Mouse (Mus musculus): ENCODE measurements at regions not wholly inside any gene's neighbourhood (a gene's known extent, or its start where the extent isn't known, plus 50 kb on each side); places are given as distances from the start of the nearest gene placed in this dataset.

DNA sequence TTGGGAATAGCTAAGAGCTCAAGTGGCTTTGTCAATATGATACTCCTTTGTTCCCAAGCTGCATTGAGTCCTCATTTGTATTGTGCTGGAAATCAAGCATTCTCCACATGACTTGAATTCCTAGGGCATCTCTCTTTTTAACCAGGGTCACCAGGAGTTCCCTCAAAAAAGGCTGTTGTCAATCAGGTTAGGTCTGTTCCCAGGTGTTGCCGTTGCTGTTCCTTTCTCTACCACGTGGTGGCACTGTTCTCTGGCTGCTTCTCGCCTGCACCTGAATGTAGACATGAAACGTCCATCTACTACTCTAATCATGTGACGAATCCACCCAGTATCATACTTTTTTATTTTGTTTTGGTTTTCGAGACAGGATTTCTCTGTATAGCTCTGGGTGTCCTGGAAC is 118.3 kb downstream of the S1pr1 start:
- peak; percentile 15 for DNase-seq (ENCODE audit: low spot score)

GRCm38 (mm10) chr3:115590716-115591115 is 124.2 kb downstream of the S1pr1 start:
- no peak for DNase-seq (ENCODE audit: low spot score)

DNA sequence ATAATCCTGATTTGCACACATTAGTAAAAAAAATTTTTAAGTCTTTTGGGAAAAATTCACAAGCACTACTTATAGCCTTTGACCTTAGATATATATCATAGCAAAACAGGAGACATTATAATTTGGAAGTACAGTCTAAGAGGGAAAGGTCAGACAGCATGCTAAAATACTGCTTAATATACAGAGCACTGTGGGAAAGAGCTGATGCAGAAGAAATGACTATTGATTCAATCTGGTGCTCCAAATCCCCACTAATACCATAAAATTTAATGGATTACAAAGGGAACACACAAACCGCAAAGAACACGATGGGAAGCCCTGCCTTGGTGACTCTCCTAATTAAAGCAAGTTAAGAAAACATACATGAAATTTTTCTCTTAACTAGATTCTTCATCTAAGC is 126.3 kb downstream of the S1pr1 start:
- no peak for DNase-seq (ENCODE audit: low spot score)

DNA sequence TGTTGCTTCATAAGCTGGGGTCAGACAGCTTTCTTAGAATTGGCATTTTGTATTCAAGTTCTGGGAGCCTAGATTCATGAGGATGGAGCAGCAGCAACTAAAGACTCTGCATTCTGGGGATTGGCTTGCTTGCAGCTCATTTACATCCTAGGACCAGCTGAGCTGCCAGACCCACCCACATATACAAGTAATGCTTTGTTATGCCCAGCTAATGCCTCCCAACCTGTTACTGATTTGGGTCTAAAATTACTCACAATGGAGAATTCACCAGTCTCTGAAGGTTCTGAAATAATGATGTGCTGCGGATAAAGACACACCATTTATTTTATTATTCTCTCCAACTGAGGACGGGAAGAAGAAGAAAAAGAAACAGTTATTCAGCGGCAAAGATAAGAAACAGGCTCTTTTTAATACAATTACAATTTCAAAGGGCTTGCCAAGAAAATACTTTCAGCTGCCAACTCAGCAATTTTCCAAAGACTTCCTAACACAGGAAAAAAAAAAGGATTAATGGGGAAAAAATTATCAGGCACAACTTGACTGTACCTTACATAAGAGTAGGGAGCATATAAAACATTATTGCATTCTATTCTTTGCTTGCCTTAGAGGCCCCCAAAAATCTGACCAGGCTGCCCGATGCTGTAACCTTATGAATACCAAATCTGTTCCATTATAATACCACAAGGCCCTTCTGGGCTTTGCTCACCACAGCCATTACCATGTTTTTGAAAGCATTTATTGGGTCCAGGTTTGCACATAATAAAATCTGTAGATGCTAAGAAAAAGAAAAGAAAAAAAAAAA is 134.5 kb downstream of the S1pr1 start:
- DNase-seq (ENCODE audit: low spot score) = no peak

DNA sequence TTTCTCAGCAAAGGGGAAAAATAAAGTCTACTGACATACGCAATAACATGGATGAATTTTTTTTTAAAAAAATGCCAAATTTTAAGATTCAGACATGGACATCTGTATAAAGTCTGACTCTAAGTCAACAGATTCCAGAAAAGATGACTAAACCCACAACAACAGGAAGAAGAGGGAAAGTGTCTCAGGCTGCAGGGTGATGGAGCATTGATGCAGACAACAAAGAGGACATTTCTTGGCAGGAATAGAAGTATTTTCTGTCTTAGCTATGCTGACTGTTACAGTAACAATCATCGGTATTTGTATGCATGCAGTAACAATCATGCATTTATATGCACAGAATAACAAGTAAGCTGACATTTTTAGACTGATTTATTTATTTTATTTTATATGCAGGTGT is 139.5 kb downstream of the S1pr1 start:
- no peak for DNase-seq (ENCODE audit: low spot score)

DNA sequence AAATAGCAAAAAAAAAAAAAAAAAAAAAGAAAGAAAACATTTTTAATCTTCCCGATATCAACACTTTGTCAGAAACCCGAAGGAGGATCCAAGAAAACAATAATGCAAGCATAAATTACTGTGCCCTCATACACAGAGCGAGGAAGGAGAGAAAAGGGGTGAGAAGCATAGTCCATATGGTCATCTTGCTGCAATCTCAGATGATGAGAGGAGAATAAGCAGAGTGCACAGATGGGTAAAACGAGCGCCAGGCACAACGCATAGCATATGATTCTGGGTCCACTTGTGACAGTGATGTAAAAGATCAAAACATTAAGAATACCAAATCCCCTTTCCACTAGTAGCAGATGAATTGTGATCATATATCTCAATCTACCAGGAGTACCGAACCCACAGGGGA is 152.1 kb downstream of the S1pr1 start:
- DNase-seq (ENCODE audit: low spot score) = no peak

- DNase-seq (ENCODE audit: low spot score) = no peak
These were observed 159.8 kb downstream of the S1pr1 start for GRCm38 (mm10) chr3:115554809-115555708.

DNA sequence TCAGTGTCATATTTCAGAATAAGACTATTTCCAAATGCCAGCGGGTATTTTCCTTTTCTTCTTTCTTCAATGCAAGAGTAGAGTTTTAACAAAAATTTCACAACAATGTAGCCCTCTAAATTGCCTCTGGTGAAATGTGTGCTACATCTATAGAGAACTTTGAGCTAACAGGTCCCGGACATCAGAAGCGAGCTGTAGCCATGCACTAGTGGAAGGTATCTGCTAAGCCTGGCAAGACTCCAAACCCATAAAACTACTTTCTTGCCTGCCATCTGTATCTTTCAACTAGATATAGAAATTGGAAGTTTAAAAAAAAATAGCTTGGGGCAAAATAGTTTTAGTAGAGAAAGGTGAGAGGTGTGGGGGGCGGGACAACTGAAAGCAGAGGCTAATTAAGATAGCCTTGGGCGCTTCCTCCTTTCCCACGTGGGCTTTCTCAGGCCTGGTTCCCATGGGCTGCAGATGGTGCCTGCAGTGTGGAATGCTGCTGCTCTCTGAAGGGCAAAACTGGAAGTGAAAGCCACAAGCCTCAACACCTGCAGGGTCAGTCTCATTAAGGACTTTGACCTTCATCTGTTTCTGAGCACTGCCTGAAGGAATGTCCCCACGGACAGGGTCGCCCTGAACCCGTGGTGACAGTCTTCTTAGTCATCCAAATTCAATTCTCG is 160.9 kb downstream of the S1pr1 start:
- no peak for DNase-seq (ENCODE audit: low spot score)

DNA sequence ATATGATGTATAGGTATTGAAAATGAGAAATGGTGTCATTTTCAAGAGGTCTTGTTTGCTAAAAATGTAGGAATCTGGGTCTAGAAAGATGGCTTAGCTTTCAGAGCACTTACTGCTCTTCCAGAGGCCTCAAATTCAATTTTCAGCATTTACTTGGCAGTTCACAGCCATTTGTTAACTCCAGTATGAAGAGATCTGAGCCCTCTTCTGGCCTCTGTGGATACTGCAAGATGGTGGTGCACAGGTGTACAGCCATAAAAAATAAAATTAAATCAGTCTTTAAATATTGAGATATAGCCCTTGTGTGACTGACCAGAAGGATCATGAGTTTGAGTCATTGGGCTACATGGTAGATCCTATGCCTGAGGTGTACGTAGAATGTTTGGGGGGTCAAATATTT is 173.1 kb downstream of the S1pr1 start:
- no peak for DNase-seq (ENCODE audit: low spot score)

- DNase-seq (ENCODE audit: low spot score) = no peak
These were observed 176.5 kb downstream of the S1pr1 start for GRCm38 (mm10) chr3:115538355-115538754.

- DNase-seq (ENCODE audit: low spot score) = no peak
These were observed 182.6 kb downstream of the S1pr1 start for GRCm38 (mm10) chr3:115532141-115532735.

- DNase-seq (ENCODE audit: low spot score) = no peak
These were observed 184.4 kb downstream of the S1pr1 start for GRCm38 (mm10) chr3:115530441-115530840.

GRCm38 (mm10) chr3:115529918-115530317 is 185.0 kb downstream of the S1pr1 start:
- no peak for DNase-seq (ENCODE audit: low spot score)

- DNase-seq (ENCODE audit: low spot score) = no peak
These were observed 191.4 kb downstream of the S1pr1 start for GRCm38 (mm10) chr3:115523515-115523914.

DNA sequence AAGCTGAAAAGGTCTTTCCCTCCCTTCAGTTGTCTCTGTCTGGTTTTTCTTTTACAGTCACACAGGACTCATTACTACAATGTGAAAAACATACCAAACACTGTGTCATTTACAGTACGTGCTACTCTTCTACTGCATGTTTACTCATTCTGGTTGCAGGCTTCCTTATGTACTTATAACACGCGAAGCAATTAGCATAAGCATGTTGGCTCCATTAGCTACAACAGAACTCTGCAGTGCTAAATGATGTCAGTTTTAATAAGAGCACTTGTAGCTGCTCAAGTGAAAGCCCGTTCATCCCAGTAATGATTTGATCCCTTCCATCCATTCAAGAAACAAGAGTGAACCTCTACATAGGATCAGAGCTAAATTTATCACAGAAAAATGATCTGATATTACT is 199.2 kb downstream of the S1pr1 start:
- DNase-seq (ENCODE audit: low spot score) = no peak

- DNase-seq (ENCODE audit: low spot score) = no peak
These were observed 205.2 kb downstream of the S1pr1 start for GRCm38 (mm10) chr3:115509658-115510057.

DNA sequence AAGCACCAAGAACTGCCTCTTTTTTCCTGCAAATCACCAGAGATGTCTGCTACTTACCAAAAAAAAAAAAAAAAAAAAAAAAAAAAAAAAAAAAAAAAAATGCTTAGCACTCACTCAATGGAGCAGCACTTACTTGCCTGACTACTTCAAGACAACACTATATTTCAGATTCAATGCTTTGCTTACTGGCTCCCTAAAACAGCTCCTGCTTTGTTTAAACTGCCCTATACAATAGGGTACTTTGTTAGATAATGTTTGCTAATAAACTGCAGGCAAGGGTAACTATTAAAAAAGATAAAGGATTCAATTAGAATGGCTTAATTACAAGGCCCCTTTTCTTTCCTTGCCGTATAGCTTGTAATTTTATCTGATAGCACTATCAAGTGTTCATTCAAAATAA is 217.5 kb downstream of the S1pr1 start:
- DNase-seq (ENCODE audit: low spot score) = no peak

GRCm38 (mm10) chr3:115496110-115496509 is 218.8 kb downstream of the S1pr1 start:
- no peak for DNase-seq (ENCODE audit: low spot score)

DNA sequence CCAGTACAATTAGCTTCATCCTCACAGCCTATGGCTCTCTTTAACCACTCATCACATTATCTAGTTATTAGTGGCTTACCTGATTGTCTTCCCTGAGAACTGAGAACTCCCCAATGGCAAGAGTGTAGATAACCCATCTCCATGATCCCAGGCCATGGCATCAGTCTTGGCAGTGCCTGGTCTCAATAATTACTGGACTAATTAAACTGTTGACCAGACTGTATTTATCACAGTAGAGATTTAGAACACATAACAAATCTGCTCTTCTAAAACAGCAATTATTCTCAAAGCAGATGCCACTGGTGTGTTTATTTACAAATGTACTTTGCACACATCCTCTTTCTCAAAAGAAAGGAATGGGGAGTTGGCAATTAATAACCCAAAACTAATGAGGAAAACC is 219.2 kb downstream of the S1pr1 start:
- no peak for DNase-seq (ENCODE audit: low spot score)

- no peak for DNase-seq (ENCODE audit: low spot score)
These were observed 245.9 kb downstream of the S1pr1 start for GRCm38 (mm10) chr3:115468980-115469379.

DNA sequence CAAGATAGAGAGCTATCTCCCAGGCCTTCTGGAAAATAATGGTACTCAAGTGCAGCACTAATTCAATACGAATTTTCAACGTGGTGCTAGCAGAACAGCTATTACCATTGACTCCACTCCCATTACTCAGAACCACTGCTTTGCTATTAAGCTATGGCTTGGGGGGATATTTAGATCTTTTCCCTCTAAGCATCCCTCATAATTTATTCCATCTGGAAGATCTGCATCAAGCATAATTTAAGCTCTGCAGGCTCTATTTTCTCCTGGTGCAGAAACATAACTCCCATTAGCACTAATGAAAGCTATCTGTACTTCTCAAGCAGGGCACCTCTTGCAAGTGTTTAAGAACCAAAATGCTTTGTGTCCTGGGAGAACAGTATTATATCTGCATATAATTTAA is 247.0 kb downstream of the S1pr1 start:
- no peak for DNase-seq (ENCODE audit: low spot score)

- no peak for DNase-seq (ENCODE audit: low spot score)
These were observed 252.2 kb downstream of the S1pr1 start for GRCm38 (mm10) chr3:115462623-115463022.

Data from urinary bladder, postnatal 10 days (tissue).